Mouse (Mus musculus): Measurements from ENCODE around the gene Aacs.

Aacs gene

GRCm38 (mm10) chr5:125491107-125491506 is 15.5 kb downstream of the Aacs start:
- no peak for DNase-seq (ENCODE audit: extremely low read depth, insufficient read length, low spot score)

GRCm38 (mm10) chr5:125492379-125493092 is 16.9 kb downstream of the Aacs start:
- DNase-seq (ENCODE audit: extremely low read depth, insufficient read length, low spot score), result no peak

GRCm38 (mm10) chr5:125493093-125493423 is 17.4 kb downstream of the Aacs start:
- no peak for DNase-seq (ENCODE audit: extremely low read depth, insufficient read length, low spot score)

- peak; percentile 73 for DNase-seq (ENCODE audit: extremely low read depth, insufficient read length, low spot score)
Observed at GRCm38 (mm10) chr5:125495655-125496054, 20.0 kb downstream of the Aacs start.

- no peak for DNase-seq (ENCODE audit: extremely low read depth, insufficient read length, low spot score)
Observed at GRCm38 (mm10) chr5:125497821-125498600, 22.4 kb downstream of the Aacs start.

GRCm38 (mm10) chr5:125501505-125501904 is 25.9 kb downstream of the Aacs start:
- no peak for DNase-seq (ENCODE audit: extremely low read depth, insufficient read length, low spot score)

GRCm38 (mm10) chr5:125502186-125502585 is 26.6 kb downstream of the Aacs start:
- no peak for DNase-seq (ENCODE audit: extremely low read depth, insufficient read length, low spot score)

GRCm38 (mm10) chr5:125503628-125504027 is 28.0 kb downstream of the Aacs start:
- DNase-seq (ENCODE audit: extremely low read depth, insufficient read length, low spot score), result no peak

- DNase-seq (ENCODE audit: extremely low read depth, insufficient read length, low spot score), result no peak
Observed at GRCm38 (mm10) chr5:125504692-125505091, 29.1 kb downstream of the Aacs start.

GRCm38 (mm10) chr5:125505968-125506367 is 30.4 kb downstream of the Aacs start:
- DNase-seq (ENCODE audit: extremely low read depth, insufficient read length, low spot score), result no peak

GRCm38 (mm10) chr5:125507582-125507981 is 32.0 kb downstream of the Aacs start:
- DNase-seq (ENCODE audit: extremely low read depth, insufficient read length, low spot score), result no peak

- no peak for DNase-seq (ENCODE audit: extremely low read depth, insufficient read length, low spot score)
Observed at GRCm38 (mm10) chr5:125508006-125508405, 32.4 kb downstream of the Aacs start.

GRCm38 (mm10) chr5:125509541-125509940 is 33.9 kb downstream of the Aacs start:
- DNase-seq (ENCODE audit: extremely low read depth, insufficient read length, low spot score), result peak; percentile 63

GRCm38 (mm10) chr5:125515006-125515405 is 39.4 kb downstream of the Aacs start:
- no peak for DNase-seq (ENCODE audit: extremely low read depth, insufficient read length, low spot score)

- no peak for DNase-seq (ENCODE audit: extremely low read depth, insufficient read length, low spot score)
Observed at GRCm38 (mm10) chr5:125518640-125519039, 43.0 kb downstream of the Aacs start.

- no peak for DNase-seq (ENCODE audit: extremely low read depth, insufficient read length, low spot score)
Observed at GRCm38 (mm10) chr5:125520930-125521590, 45.4 kb downstream of the Aacs start.

GRCm38 (mm10) chr5:125523361-125523760 is 47.7 kb downstream of the Aacs start:
- no peak for DNase-seq (ENCODE audit: extremely low read depth, insufficient read length, low spot score)

GRCm38 (mm10) chr5:125525516-125525915 is 49.9 kb downstream of the Aacs start:
- no peak for DNase-seq (ENCODE audit: extremely low read depth, insufficient read length, low spot score)

GRCm38 (mm10) chr5:125526464-125526863 is 50.9 kb downstream of the Aacs start:
- no peak for DNase-seq (ENCODE audit: extremely low read depth, insufficient read length, low spot score)

GRCm38 (mm10) chr5:125529109-125529508 is 53.5 kb downstream of the Aacs start:
- DNase-seq (ENCODE audit: extremely low read depth, insufficient read length, low spot score), result no peak

- DNase-seq (ENCODE audit: extremely low read depth, insufficient read length, low spot score), result no peak
Observed at GRCm38 (mm10) chr5:125531634-125532033, 56.0 kb downstream of the Aacs start, which contains the start of gene Tmem132b. Tmem132b (plus strand) TSS chr5:125531774.

GRCm38 (mm10) chr5:125532191-125532544 is 56.6 kb downstream of the Aacs start:
- DNase-seq (ENCODE audit: extremely low read depth, insufficient read length, low spot score), result no peak

All from 3134 (cell line).